Mouse (Mus musculus) hematopoietic stem cell, adult 5-6 weeks (primary cell): ENCODE results near the gene Mrpl3. TPM values are rescaled to one million over a fixed set of nuclear protein-coding genes. Genes with fewer than 3 reads are reported as not detected.
A peak's percentile ranks its signal among the peaks of the same experiment; 100 is the strongest.

Source experiments
- ATAC-seq, 2 experiments: fragments of 125-278 bp in 1 of 2; replicated peaks in 1 of 2; 2 replicates each; pipeline ENCODE4 v1.8.0; 2016 to 2017; ENCODE audit warnings: inconsistent platforms in 2 of 2, mild to moderate bottlenecking in 2 of 2, moderate number of reproducible peaks in 2 of 2, low read depth in 1 of 2, moderate TSS enrichment in 1 of 2; ENCODE audit not compliant: low FRiP score in 2 of 2, poor library complexity in 2 of 2, severe bottlenecking in 2 of 2, insufficient read depth in 1 of 2, low TSS enrichment in 1 of 2
- total RNA-seq: library from RNA; stranded (forward); fragments of 172-1452, 232-1000 nt; gene quantifications from 2 replicates; pipeline ENCODE4 v1.2.3, GENCODE M21; 2017

Gene Mrpl3
- 79.5 and 124 TPM in 2 replicates for total RNA-seq

- ATAC-seq = peak; percentile 68 to 93
Observed at GRCm38 (mm10) chr9:105053147-105053557, at the start of gene Mrpl3. Gene Mrpl3, plus strand, starts transcription at chr9:105053239.

GRCm38 (mm10) chr9:105010721-105011120, 42.3 kb upstream of the Mrpl3 start:
- no peak for ATAC-seq

- no peak for ATAC-seq
Observed at GRCm38 (mm10) chr9:105018186-105018585, 34.9 kb upstream of the Mrpl3 start.

- no peak for ATAC-seq
Observed at GRCm38 (mm10) chr9:105028311-105028710, 24.7 kb upstream of the Mrpl3 start.

GRCm38 (mm10) chr9:105032572-105032971, 20.5 kb upstream of the Mrpl3 start:
- no peak for ATAC-seq

- ATAC-seq = no peak
Observed at GRCm38 (mm10) chr9:105033641-105034040, 19.4 kb upstream of the Mrpl3 start.

GRCm38 (mm10) chr9:105037847-105038246, 15.2 kb upstream of the Mrpl3 start:
- no peak for ATAC-seq

GRCm38 (mm10) chr9:105046014-105046413, 7.0 kb upstream of the Mrpl3 start:
- ATAC-seq = no peak

- ATAC-seq = no peak
Observed at GRCm38 (mm10) chr9:105048351-105048750, 4.7 kb upstream of the Mrpl3 start.

- no peak for ATAC-seq
Observed at GRCm38 (mm10) chr9:105049636-105050035, 3.4 kb upstream of the Mrpl3 start.

GRCm38 (mm10) chr9:105050257-105050656, 2.8 kb upstream of the Mrpl3 start:
- ATAC-seq = no peak

GRCm38 (mm10) chr9:105053812-105054211, 773 bp downstream of the Mrpl3 start:
- peak; percentile 48 to 54; a peak in 3 of 4 replicates for ATAC-seq

- ATAC-seq = no peak
Observed at GRCm38 (mm10) chr9:105069106-105069505, 16.1 kb downstream of the Mrpl3 start.

- ATAC-seq = no peak
Observed at GRCm38 (mm10) chr9:105072991-105073748, 20.1 kb downstream of the Mrpl3 start.

GRCm38 (mm10) chr9:105074851-105075250, 21.8 kb downstream of the Mrpl3 start:
- no peak for ATAC-seq

GRCm38 (mm10) chr9:105076756-105077424, 23.9 kb downstream of the Mrpl3 start:
- no peak for ATAC-seq

- ATAC-seq = no peak
Observed at GRCm38 (mm10) chr9:105078460-105078859, 25.4 kb downstream of the Mrpl3 start.

- no peak for ATAC-seq
Observed at GRCm38 (mm10) chr9:105080246-105080645, 27.2 kb downstream of the Mrpl3 start.
